Mouse (Mus musculus) bone marrow, adult 2 months (tissue): ENCODE measurements around the gene Fndc4. TPM values are rescaled to one million over a fixed set of nuclear protein-coding genes. Genes with fewer than 3 reads are reported as not detected.
A peak's percentile ranks its signal among the peaks of the same experiment; 100 is the strongest.

Source experiments
- H3K27ac ChIP-seq: fragments of 200-500 bp; 2 replicates; pipeline ENCODE4 v1.5.1; 2012; ENCODE audit warnings: low read depth, mild to moderate bottlenecking, control low read depth, inconsistent platforms, low read length; ENCODE audit not compliant: control insufficient read depth, poor library complexity, insufficient read depth
- H3K4me1 ChIP-seq: fragments of 200-500 bp; 2 replicates; pipeline ENCODE4 v1.6.1; 2011; ENCODE audit warnings: low read length; ENCODE audit not compliant: control insufficient read depth, insufficient read depth
- H3K4me3 ChIP-seq: fragments of 200-500 bp; replicated peaks from 2 replicates; pipeline ENCODE3; 2011; ENCODE audit warnings: mild to moderate bottlenecking, low read depth, low read length, control low read depth; ENCODE audit not compliant: control insufficient read depth
- CTCF ChIP-seq: fragments of 200-500 bp; IDR thresholded peaks from 2 replicates; pipeline ENCODE4 v1.5.1; 2011; ENCODE audit warnings: low read length, control low read depth; ENCODE audit not compliant: control insufficient read depth, insufficient read depth
- POLR2A ChIP-seq: fragments of 200-500 bp; IDR thresholded peaks from 2 replicates; pipeline ENCODE4 v1.6.1; 2011; ENCODE audit warnings: low read depth, mild to moderate bottlenecking, control low read depth, low read length, borderline replicate concordance; ENCODE audit not compliant: control insufficient read depth
- WGBS: fragments of 180-500 bp; shearing (Covaris S2); methylation state at CpG from one replicate; pipeline ENCODE4 v1.1.7; 2018; 5-methylcytosine and 5-hydroxymethylcytosine counted together
- polyA plus RNA-seq: library from polyadenylated mRNA; stranded (reverse); fragments of >200 nt; gene quantifications from 2 replicates; pipeline ENCODE4 v1.2.4, GENCODE M21; 2011; ENCODE audit warnings: low replicate concordance; ENCODE audit not compliant: missing spikeins, insufficient read depth, insufficient read length

Gene Fndc4
- polyA plus RNA-seq, 1 experiment, result not detected

- Histone ChIP-seq H3K27ac (peak overlapping the region; percentile 58), H3K4me1 (peaks cover 4% of the 10 kb centered on the region; the same call in 1 of the 2 replicates), H3K4me3 (no peak overlapping the region)
- no peak for TF ChIP-seq CTCF
- TF ChIP-seq POLR2A, result no peak
- 15% methylated on average over 4 of the region's 4 CpGs for WGBS
Observed at GRCm38 (mm10) chr5:31288225-31288624, 7.7 kb downstream of the Fndc4 start.

GRCm38 (mm10) chr5:31279245-31279988, 16.5 kb downstream of the Fndc4 start:
- no peak for TF ChIP-seq CTCF
- no peak for TF ChIP-seq POLR2A
- 41% methylated on average over 20 of the region's 20 CpGs for WGBS
- no peak overlapping the region for H3K27ac ChIP-seq
- H3K4me1 ChIP-seq, result no peaks in the 10 kb centered on the region; the same call in 1 of the 2 replicates
- no peak overlapping the region for H3K4me3 ChIP-seq

- Histone ChIP-seq H3K4me3 (no peak overlapping the region), H3K27ac (no peak overlapping the region), H3K4me1 (no peaks in the 10 kb centered on the region)
- WGBS, result 82% methylated on average over 6 of the region's 6 CpGs
- TF ChIP-seq POLR2A, result no peak
- TF ChIP-seq CTCF, result no peak
Observed at GRCm38 (mm10) chr5:31273018-31273417, 22.9 kb downstream of the Fndc4 start.

GRCm38 (mm10) chr5:31267686-31268085, 28.2 kb downstream of the Fndc4 start:
- H3K27ac ChIP-seq, result no peak overlapping the region
- no peaks in the 10 kb centered on the region for H3K4me1 ChIP-seq
- no peak overlapping the region for H3K4me3 ChIP-seq
- 57% methylated on average over 6 of the region's 6 CpGs for WGBS
- TF ChIP-seq CTCF (no peak), POLR2A (no peak)

GRCm38 (mm10) chr5:31266101-31266500, 29.8 kb downstream of the Fndc4 start:
- WGBS, result 77% methylated on average over 7 of the region's 7 CpGs
- no peak overlapping the region for H3K27ac ChIP-seq
- H3K4me3 ChIP-seq, result no peak overlapping the region
- TF ChIP-seq CTCF, result no peak
- no peak for TF ChIP-seq POLR2A
- H3K4me1 ChIP-seq, result no peaks in the 10 kb centered on the region

- no peak for TF ChIP-seq POLR2A
- TF ChIP-seq CTCF, result no peak
- Histone ChIP-seq H3K27ac (no peak overlapping the region), H3K4me1 (no peaks in the 10 kb centered on the region), H3K4me3 (no peak overlapping the region)
- WGBS, result 85% methylated on average over 11 of the region's 11 CpGs
Observed at GRCm38 (mm10) chr5:31257616-31258015, 38.3 kb downstream of the Fndc4 start.

- WGBS, result 67% methylated on average over 2 of the region's 2 CpGs
- Histone ChIP-seq H3K4me3 (no peak overlapping the region), H3K27ac (no peak overlapping the region), H3K4me1 (no peaks in the 10 kb centered on the region)
- TF ChIP-seq CTCF (no peak), POLR2A (no peak)
Observed at GRCm38 (mm10) chr5:31255971-31256370, 39.9 kb downstream of the Fndc4 start.

GRCm38 (mm10) chr5:31255381-31255780, 40.5 kb downstream of the Fndc4 start:
- Histone ChIP-seq H3K4me3 (no peak overlapping the region), H3K4me1 (no peaks in the 10 kb centered on the region), H3K27ac (no peak overlapping the region)
- TF ChIP-seq CTCF (no peak), POLR2A (no peak)
- WGBS, result 89% methylated on average over 2 of the region's 2 CpGs

- no peak overlapping the region for H3K4me3 ChIP-seq
- TF ChIP-seq CTCF, result no peak
- no peak for TF ChIP-seq POLR2A
- WGBS, result 68% methylated on average over 8 of the region's 8 CpGs
- no peak overlapping the region for H3K27ac ChIP-seq
- H3K4me1 ChIP-seq, result no peaks in the 10 kb centered on the region
Observed at GRCm38 (mm10) chr5:31254901-31255300, 41.0 kb downstream of the Fndc4 start.
